Mouse (Mus musculus): ENCODE results near the gene Rhox4e.
"Not testable (repeated sequence)": the region's sequence is repeated elsewhere in the genome, so short reads cannot be mapped to it uniquely, and the experiment has no call there.

Gene Rhox4e

GRCm38 (mm10) chrX:37557112-37557511 lies at the start of gene Rhox4e:
Gene Rhox4e, plus strand, starts transcription at chrX:37557412.
- not testable (repeated sequence) for DNase-seq

GRCm38 (mm10) chrX:37514059-37514458 lies 43.2 kb upstream of the Rhox4e start, which contains the start of gene Rhox4d:
Gene Rhox4d, plus strand, starts transcription at chrX:37514359.
- DNase-seq: not testable (repeated sequence)

DNA sequence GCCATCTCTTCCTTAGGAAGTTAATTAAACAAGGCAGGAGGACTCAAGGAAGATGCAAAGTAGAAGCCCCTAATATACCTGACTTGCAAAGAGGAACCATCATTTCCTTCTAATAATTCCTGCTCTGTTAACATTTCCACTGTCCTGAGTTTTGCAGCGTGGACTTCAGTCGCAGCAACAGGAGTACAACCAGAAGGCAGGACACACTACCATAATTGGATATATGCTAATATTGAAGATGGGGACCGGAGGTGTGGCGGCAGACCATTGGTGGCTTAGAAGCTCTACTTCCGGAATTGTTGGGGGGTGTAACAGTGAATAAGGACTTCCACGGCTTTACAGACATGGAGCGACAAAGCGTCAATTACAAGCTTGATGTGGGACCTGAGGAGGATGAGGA lies 27.1 kb upstream of the Rhox4e start, which contains the start of gene Rhox2e:
Gene Rhox2e, plus strand, starts transcription at position 301 of the 400 bp plus-strand sequence.
- not testable (repeated sequence) for DNase-seq

DNA sequence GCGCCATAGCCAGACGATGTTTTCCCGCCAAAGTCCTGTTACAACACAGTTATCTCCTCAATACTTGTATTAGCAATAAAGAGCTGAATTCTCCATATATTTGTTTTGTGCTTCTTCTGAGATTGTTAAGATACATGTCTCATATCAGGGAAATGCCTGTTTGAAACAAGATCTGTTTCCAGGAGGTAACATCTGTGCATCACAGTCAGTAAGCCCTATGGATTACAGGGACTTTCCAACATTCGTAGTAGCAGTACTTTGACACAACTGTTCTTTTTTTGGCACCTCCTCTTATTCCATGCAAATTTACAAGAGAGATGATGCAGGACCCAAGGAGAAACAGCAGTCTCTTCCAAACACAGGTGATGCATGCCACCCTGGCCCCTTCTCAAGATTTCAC lies 15.5 kb upstream of the Rhox4e start, which contains the start of gene Rhox3e:
Gene Rhox3e, plus strand, starts transcription at position 301 of the 400 bp plus-strand sequence.
- not testable (repeated sequence) for DNase-seq

DNA sequence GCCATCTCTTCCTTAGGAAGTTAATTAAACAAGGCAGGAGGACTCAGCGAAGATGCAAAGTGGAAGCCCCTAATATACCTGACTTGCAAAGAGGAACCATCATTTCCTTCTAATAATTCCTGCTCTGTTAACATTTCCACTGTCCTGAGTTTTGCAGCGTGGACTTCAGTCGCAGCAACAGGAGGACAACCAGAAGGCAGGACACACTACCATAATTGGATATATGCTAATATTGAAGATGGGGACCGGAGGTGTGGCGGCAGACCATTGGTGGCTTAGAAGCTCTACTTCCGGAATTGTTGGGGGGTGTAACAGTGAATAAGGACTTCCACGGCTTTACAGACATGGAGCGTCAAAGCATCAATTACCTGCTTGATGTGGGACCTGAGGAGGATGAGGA lies 13.9 kb downstream of the Rhox4e start, which contains the start of gene Rhox2f:
Gene Rhox2f, plus strand, starts transcription at position 301 of the 400 bp plus-strand sequence.
- DNase-seq: not testable (repeated sequence)

DNA sequence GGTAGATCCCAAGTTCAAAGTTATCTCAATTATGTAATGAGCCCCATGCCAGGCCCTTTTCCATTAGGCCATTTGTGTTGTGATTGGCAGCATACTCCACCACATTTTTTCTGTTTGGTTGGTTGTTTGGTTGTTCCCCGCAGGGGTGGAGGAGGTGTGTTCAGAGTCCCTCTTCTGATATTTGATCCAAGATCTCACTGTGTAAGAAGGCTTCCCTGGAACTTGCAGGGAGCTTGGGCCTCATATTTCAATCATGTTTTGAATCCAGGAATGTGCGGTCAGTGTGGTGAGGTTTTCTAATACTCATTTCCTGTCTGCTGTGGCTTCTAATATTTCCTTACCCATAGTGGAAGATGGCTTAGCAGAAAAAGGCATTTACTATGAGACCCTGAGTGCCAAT lies 15.4 kb downstream of the Rhox4e start:
- DNase-seq: not testable (repeated sequence)

GRCm38 (mm10) chrX:37580692-37581091 lies 23.5 kb downstream of the Rhox4e start, which contains the start of gene Rhox3f:
Gene Rhox3f, plus strand, starts transcription at chrX:37580992.
- not testable (repeated sequence) for DNase-seq

DNA sequence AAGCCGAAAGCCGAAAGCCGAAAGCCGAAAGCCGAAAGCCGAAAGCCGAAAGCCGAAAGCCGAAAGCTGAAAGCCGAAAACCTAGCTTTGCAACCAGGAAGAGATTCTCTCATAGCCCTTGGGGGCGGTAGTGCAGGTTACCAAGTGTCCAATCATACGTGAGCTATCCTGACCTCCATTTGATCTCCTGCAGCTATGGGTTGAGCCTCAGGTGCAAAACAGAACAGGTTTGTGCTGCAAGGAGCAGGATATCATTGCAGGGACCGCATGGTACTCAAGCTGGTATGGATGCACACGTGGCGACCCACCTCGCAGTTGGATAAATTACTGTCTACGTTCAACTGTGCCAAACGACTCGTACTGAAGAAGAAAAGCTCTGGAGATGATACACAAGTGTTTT lies 50.4 kb downstream of the Rhox4e start, which contains the start of gene Rhox4f:
Gene Rhox4f, minus strand, starts transcription at position 101 of the 400 bp plus-strand sequence.
- DNase-seq: not testable (repeated sequence)

Data from kidney, adult 11 months (tissue).